Mouse (Mus musculus) brain, embryonic 14.5 days (tissue): Measurements from ENCODE around the gene Celsr2. TPM values are rescaled to one million over a fixed set of nuclear protein-coding genes. Genes with fewer than 3 reads are reported as not detected.
A peak's percentile ranks its signal among the peaks of the same experiment; 100 is the strongest.

Experiments
- DNase-seq: peaks from one replicate; pipeline ENCODE4 v3.0.0-alpha.2; 2011; ENCODE audit warnings: low read depth
- CTCF ChIP-seq: fragments of 200-500 bp; IDR thresholded peaks from 2 replicates; pipeline ENCODE4 v1.5.1; 2012; ENCODE audit warnings: inconsistent platforms, mild to moderate bottlenecking, moderate library complexity, borderline replicate concordance; ENCODE audit not compliant: insufficient read depth, insufficient read length; ENCODE audit errors: extremely low read depth
- POLR2A ChIP-seq: fragments of 200-500 bp; IDR thresholded peaks from 2 replicates; pipeline ENCODE4 v1.6.1; 2012; ENCODE audit warnings: mild to moderate bottlenecking, inconsistent platforms, borderline replicate concordance; ENCODE audit not compliant: poor library complexity, insufficient read depth, insufficient read length, severe bottlenecking; ENCODE audit errors: extremely low read depth
- polyA plus RNA-seq: library from polyadenylated mRNA; depleted of rRNA; stranded (reverse); fragments of >200 nt; gene quantifications from 2 replicates; pipeline ENCODE4 v1.2.3, GENCODE M21; 2012

Celsr2 gene
- polyA plus RNA-seq, 1 experiment, result 101 TPM

- TF ChIP-seq POLR2A (no peak), CTCF (no peak)
- no peak for DNase-seq
These were observed 22.6 kb downstream of the Celsr2 start for GRCm38 (mm10) chr3:108392793-108393192.

- no peak for DNase-seq
- TF ChIP-seq POLR2A (no peak), CTCF (no peak)
These were observed 23.1 kb downstream of the Celsr2 start for GRCm38 (mm10) chr3:108392299-108392698.

DNA sequence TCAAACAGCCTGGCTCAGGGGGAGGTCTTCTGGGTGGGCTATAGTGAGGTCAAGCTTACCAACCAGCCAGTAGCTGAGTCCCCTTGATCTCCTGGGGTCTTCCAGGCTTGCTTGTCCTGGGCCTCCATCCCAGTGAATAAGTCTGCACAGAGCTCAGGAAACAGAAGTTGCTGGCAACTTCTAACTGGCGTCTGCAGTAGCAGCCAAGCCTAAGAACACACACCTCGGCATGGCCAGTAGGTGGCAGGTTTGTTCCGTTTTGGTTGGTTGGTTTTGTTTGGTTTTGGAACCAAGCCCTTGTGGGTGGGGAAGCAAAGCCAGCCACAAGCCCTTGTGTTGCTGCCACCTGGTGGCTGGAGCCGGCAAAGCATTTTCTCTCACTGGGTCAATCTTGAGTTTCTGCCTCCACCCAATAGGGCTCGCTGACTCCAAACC, 26.2 kb downstream of the Celsr2 start:
- TF ChIP-seq CTCF (peak; percentile 99), POLR2A (no peak)
- DNase-seq, result peak; percentile 98

DNA sequence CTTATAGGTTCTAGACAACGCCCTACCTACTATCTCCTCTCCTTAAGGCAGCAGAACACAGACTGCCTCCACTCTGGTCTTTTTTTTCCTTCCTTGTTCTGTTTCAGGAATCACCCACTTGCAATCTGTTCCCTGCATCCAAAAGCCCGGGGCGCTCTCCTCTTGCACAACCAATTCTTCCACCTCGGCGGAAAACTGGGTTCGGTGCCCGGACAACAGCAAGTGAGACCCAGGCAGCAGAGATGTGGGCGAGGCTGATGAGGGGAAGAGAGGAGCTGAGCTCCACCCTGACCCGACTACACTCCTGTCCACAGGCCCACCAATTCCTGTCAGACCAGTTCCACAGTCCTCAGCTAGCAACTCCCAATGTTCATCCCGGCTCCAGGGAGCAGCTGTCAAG, 29.2 kb downstream of the Celsr2 start:
- TF ChIP-seq POLR2A (no peak), CTCF (no peak)
- no peak for DNase-seq

GRCm38 (mm10) chr3:108384425-108384824, 30.9 kb downstream of the Celsr2 start:
- TF ChIP-seq CTCF (no peak), POLR2A (no peak)
- DNase-seq, result no peak

DNA sequence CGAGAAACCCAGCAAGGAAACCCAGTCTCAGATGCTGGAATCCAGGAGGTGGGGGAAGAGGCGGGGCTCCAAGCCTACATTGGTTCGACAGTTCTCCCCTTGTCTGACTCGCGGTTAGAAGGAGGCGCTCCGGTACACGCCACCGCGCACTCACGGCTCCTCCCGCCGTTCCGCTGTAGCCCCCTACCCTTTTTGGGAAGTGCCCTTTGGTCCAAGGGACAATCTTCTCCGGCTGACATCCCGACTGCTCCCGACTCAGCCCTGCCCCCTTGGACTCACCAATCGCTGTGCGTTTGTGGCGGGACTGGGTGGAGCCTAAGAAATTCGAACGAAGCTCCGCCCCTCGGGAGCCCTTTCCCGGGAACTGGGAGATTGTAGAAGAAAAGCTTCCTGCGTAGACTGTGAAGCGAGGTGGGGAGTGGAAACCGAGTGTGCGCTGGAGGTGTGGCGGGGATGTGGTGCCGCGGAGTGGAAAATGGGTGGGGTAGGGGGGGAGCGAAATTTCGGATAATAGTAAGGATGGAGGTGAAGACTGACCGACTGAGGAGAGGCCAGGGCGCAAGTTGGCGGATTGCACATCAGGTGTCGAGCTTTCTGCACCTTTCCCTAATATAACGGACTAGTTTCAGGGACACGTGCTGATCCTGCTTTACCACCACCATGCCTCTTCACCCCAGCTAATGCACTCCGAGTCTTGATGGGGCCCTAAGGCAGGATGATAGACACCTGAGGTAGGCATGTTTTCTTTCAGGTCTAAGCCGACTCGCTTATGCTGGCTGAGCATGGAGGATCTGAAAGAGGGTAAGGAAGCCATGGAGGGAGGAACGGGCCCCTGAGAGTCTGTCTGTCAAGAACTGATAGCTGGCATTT, 31.6 kb downstream of the Celsr2 start, which contains the start of gene Psrc1:
TSS of gene Psrc1 (plus strand) at position 355 of the 870 bp plus-strand sequence.
- peak; percentile 96 for DNase-seq
- TF ChIP-seq CTCF (no peak), POLR2A (peak; percentile 18; the same call in 1 of the 2 replicates)

- TF ChIP-seq CTCF (no peak), POLR2A (no peak)
- DNase-seq, result no peak
These were observed 33.1 kb downstream of the Celsr2 start for GRCm38 (mm10) chr3:108381945-108382875.

- TF ChIP-seq POLR2A (no peak), CTCF (peak; percentile 35; the same call in 1 of the 2 replicates)
- no peak for DNase-seq
These were observed 34.7 kb downstream of the Celsr2 start for GRCm38 (mm10) chr3:108380695-108381094.

GRCm38 (mm10) chr3:108378875-108379663, 36.3 kb downstream of the Celsr2 start:
- DNase-seq, result peak; percentile 66
- TF ChIP-seq CTCF (no peak), POLR2A (no peak)

DNA sequence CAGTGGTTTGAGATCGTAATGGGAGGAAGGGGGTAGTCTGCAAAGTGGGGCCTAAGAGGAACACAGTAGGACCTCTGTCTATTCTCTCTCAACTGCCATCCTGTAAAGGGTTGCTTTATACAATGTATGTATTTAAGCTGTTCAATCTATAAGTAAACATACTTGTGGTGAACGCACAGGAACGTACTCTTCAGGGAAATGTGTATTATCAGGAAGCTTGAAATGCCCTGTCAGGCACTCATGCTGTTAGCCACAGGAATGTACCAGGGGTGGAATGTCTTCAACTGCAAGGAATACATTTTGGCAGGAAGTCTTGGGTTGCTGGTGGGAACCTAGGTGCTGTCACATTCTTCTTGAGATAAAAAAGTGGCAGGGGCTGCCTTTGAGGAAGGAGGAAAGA, 42.7 kb downstream of the Celsr2 start:
- DNase-seq, result no peak
- no peak for TF ChIP-seq CTCF
- TF ChIP-seq POLR2A, result no peak
